Mouse (Mus musculus): ENCODE results near the gene Dcun1d2.

DNA sequence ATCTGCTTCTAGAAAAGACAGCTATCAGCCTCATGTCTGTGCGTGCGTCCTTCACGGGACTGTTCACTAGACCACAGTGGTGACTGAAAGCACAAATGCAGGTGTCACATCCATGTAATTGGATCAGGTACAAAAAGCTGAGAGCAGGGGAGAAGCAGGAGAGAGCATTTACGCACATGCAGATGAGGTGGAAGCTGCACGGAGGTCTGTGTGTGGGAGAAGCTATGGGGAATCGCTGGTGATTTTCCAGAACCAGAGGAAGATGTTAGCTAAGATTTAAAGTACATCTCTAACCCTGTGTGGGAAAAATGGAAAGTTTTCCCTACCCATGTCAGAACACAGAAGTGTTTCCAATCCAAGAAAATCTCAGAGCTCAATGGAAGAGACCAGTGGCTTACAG, 17.5 kb upstream of the Dcun1d2 start:
- TF ChIP-seq CTCF (IDR thresholded peaks at IDR 0.05) (no peak), EP300 (IDR thresholded peaks at IDR 0.05) (no peak)

Data from lung, postnatal 0 days (tissue).